Mouse (Mus musculus) olfactory bulb, adult 2 months (tissue): ENCODE data around the gene Cd38.

Source experiments
- CTCF ChIP-seq: fragments of 200-500 bp; IDR thresholded peaks from 2 replicates; pipeline ENCODE4 v1.5.1; 2012; ENCODE audit warnings: low read depth, mild to moderate bottlenecking, low read length, moderate library complexity; ENCODE audit not compliant: insufficient read depth
- POLR2A ChIP-seq: fragments of 200-500 bp; IDR thresholded peaks from 2 replicates; pipeline ENCODE4 v1.6.1; 2012; ENCODE audit warnings: mild to moderate bottlenecking, low read depth, low read length, moderate library complexity; ENCODE audit not compliant: insufficient read depth

DNA sequence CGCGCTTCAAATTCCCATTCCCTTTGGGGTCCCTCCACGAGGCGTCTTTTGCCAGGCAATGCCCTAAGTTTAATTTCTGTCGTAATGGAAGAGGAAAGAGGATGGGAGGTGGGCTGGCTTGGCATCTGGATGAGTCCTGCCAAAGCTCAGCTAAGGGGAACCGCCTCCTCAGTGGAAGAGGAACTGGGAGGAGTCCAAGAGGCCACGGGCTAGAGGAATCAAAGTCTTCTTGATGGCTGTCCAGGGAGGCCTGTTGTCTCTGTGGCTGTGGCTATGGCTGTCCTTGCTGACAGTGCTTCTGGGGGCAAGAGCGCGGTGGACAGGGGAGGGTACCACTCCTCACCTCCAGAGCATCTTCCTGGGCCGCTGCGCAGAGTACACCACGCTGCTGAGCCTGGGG lies 49.7 kb upstream of the Cd38 start, which contains the start of gene Bst1:
- TF ChIP-seq CTCF: no peak
- no peak for TF ChIP-seq POLR2A
